Mouse (Mus musculus) ovary, postnatal 14 days (tissue): ENCODE data around the gene Prph2.

ENCODE experiments used
- DNase-seq: peaks from one replicate; pipeline ENCODE4 v3.0.0; 2022; ENCODE audit warnings: low spot score

The Prph2 gene

GRCm38 (mm10) chr17:46890843-46891594 is 19.2 kb upstream of the Prph2 start:
- peak; percentile 29 for DNase-seq

- no peak for DNase-seq
Measured at GRCm38 (mm10) chr17:46895426-46895825, 14.8 kb upstream of the Prph2 start.

GRCm38 (mm10) chr17:46897221-46897950 is 12.9 kb upstream of the Prph2 start:
- DNase-seq, result no peak

GRCm38 (mm10) chr17:46900941-46901340 is 9.3 kb upstream of the Prph2 start:
- DNase-seq, result no peak

- peak; percentile 73 for DNase-seq
Measured at GRCm38 (mm10) chr17:46903876-46904490, 6.3 kb upstream of the Prph2 start.

GRCm38 (mm10) chr17:46912331-46912730 is 2.1 kb downstream of the Prph2 start:
- DNase-seq, result no peak

GRCm38 (mm10) chr17:46915129-46915528 is 4.9 kb downstream of the Prph2 start:
- DNase-seq, result no peak

- no peak for DNase-seq
Measured at GRCm38 (mm10) chr17:46918951-46919350, 8.7 kb downstream of the Prph2 start.

- DNase-seq, result no peak
Measured at GRCm38 (mm10) chr17:46920855-46921254, 10.6 kb downstream of the Prph2 start.

- DNase-seq, result no peak
Measured at GRCm38 (mm10) chr17:46926192-46926591, 15.9 kb downstream of the Prph2 start.

- no peak for DNase-seq
Measured at GRCm38 (mm10) chr17:46926941-46927340, 16.7 kb downstream of the Prph2 start.

GRCm38 (mm10) chr17:46927781-46928180 is 17.5 kb downstream of the Prph2 start:
- DNase-seq, result no peak

GRCm38 (mm10) chr17:46929277-46929676 is 19.0 kb downstream of the Prph2 start:
- no peak for DNase-seq

- no peak for DNase-seq
Measured at GRCm38 (mm10) chr17:46929897-46930296, 19.6 kb downstream of the Prph2 start.

GRCm38 (mm10) chr17:46932961-46933360 is 22.7 kb downstream of the Prph2 start:
- DNase-seq, result no peak

- peak; percentile 17 for DNase-seq
Measured at GRCm38 (mm10) chr17:46933557-46934348, 23.5 kb downstream of the Prph2 start.

- no peak for DNase-seq
Measured at GRCm38 (mm10) chr17:46940461-46940860, 30.2 kb downstream of the Prph2 start.

GRCm38 (mm10) chr17:46942421-46942820 is 32.2 kb downstream of the Prph2 start:
- no peak for DNase-seq

- no peak for DNase-seq
Measured at GRCm38 (mm10) chr17:46946276-46946675, 36.0 kb downstream of the Prph2 start.

- no peak for DNase-seq
Measured at GRCm38 (mm10) chr17:46958045-46958444, 47.8 kb downstream of the Prph2 start.

- no peak for DNase-seq
Measured at GRCm38 (mm10) chr17:46960216-46960615, 50.0 kb downstream of the Prph2 start.

- no peak for DNase-seq
Measured at GRCm38 (mm10) chr17:46962153-46962552, 51.9 kb downstream of the Prph2 start.
